Mouse (Mus musculus): Measurements from ENCODE around the gene 5330417C22Rik.
"Not testable (repeated sequence)": the region's sequence is repeated elsewhere in the genome, so short reads cannot be mapped to it uniquely, and the experiment has no call there.

Gene 5330417C22Rik

DNA sequence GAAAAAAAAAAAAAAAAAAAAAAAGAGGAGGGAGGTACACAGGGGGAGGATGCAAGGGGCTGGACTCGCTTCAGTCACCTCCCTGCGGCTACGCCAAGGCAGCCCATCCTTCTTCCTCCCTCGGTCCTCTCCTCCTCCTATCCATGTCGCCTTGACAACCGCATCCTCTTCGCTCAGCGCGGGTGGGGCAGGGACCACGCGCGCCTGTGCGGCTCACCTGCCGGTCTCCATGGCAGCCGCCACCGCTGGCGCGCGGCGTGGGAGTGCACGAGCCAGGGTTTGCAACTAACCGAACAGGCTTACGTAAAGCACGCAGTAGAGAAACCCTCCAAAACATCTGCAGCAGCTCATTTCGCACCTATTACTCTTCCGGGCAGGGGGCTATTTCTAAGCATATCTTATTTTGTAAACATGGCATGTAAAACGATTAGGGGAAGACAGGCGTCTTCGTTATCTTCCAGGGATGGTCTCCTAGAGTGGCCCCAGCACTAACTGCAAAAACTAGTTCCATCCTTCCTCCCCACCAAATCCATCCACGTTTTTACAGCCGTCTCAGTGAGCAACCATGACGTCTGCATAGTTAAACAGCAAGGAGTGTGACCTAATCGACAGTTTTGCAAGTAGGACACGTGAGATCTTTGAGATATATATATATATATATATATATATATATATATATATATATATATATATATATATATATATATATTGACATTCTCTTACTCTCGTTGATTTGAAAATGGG lies at the start of gene 5330417C22Rik:
TSS of gene 5330417C22Rik (minus strand) at position 20 of the 744 bp plus-strand sequence.
- DNase-seq (ENCODE audit: low spot score in 2 of 2): peak in 1 of 2 experiments; percentile 21

DNA sequence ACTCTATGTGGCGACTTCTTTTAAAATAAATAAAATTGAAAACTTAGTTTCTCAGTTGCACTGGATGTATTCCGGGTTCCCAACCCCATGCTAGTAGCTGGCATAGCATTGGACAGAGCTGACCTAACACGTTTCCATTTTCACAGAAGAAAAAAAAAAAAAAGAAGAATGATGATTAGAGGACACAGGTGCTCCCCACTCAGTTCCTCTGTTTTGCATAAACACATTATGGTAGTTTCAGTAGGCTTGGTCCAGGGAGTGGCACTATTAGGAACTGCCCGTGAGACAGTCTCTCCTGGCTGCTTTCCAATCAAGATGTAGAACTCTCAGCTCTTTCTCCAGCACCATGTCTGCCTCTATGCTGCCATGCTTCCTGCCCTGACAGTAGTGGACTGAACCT lies 48.2 kb upstream of the 5330417C22Rik start:
- DNase-seq (ENCODE audit: low spot score in 2 of 2): no peak

DNA sequence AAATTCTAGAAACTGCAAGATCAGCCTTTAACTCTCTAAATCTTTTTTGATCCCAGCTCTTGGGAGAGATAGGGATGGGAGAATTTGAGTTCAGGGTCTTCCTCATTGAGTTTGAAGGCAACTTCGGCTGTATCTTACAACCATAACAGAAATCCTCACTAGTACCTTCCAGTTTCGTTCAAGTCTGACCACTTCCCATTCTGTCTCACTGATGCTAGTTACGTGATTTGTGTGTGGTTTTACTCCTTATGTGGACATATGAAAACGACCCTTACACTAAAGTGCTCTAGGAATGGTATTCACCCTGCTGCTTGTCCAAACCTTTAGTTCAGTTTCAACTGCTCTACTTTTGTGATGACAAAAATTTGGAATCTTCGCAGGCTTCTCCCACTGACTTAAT lies 37.7 kb upstream of the 5330417C22Rik start:
- no peak for DNase-seq (ENCODE audit: low spot score in 2 of 2)

DNA sequence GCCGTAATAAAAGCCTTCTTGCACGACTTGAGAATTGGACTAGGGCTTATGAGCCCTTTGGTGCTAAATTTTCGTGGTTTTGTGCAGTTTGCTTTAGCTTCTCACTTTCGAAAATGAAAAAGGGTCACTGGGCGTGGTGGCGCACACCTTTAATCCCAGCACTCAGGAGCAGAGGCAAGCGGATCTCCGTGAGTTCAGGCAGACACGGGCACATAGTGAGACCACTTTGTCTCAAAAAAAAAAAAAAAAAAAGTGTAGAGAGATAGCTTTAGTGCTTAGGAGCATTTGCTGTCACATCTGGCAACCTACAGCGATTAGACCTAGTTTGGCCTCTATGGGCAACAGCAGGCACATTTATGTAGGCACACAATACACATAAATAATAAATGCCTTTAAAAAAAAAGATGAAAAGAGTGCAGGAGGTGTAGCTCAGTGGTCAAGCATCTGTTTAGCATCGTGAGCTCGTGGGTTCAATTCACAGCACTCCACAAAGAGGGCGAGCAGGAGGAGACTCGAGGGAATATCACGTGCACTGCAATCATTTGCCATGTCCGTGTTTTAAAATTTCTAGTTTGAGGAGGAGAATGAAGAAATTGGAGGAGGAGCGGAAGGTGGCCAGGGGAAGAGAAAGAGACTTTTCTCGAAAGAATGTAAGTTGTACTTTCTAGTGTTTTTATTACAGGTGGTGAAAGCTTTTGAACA lies 36.1 kb upstream of the 5330417C22Rik start:
- DNase-seq (ENCODE audit: low spot score in 2 of 2): no peak

DNA sequence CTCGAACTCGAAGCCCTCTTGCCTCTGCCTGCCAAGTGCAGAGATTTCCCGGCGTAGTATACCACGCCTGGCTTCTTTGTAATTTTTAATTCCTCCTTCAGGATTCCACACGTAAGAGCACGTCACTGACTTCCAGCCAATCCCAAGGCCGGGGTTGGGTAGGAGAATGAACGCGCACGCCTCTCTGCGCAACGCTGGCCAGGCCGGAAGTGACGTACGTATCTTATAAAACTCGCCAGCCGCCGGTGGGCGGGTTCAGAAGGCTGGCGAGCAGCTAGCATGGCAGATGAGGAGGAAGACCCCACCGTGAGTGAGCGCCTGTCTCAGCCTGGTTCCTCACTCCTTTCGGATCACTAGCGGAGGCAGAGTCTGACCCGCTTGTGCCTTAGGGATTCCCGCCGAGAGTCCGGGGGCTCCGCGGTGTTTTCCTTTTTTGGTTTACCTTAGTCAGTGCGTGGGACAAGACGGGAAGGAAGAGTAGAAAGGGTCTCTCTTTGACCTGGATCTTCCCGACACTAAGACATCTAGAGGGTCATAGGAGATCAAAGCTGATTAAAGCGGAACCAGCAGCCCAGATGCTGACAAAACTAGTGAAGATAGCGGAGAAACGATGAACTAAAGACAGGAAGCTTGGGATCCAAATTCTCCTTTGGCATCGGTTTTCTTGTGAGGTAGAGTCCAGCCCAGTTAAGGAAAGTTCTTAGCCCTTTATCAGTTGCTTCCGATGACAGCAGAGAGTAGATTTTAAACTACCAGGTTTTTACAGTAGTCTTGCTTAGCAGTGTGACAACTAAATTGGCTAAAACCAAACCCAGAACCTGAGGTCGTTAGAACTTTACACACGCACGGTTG lies 35.3 kb upstream of the 5330417C22Rik start, which contains the start of gene Taf13:
TSS of gene Taf13 (plus strand) at position 256 of the 852 bp plus-strand sequence.
- peak; percentile 95 to 97 for DNase-seq (ENCODE audit: low spot score in 2 of 2)

DNA sequence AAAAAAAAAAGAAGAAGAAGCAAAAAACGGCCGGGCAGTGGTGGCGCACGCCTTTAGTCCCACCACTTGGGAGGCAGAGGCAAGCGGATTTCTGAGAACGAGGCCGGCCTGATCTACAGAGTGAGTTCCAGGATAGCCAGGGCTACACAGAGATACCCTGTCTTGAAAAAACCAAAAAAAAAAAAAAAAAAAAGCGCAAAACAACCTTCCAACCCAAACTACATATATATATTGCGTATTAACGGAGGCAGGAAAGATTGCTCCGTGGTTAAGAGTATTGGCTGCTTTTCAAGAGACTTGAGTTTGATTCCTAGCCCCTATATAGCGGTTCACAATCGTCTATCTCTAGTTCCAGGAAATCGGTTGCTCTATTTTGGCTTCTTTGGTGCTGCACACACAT lies 34.5 kb upstream of the 5330417C22Rik start:
- DNase-seq (ENCODE audit: low spot score in 2 of 2): no peak

DNA sequence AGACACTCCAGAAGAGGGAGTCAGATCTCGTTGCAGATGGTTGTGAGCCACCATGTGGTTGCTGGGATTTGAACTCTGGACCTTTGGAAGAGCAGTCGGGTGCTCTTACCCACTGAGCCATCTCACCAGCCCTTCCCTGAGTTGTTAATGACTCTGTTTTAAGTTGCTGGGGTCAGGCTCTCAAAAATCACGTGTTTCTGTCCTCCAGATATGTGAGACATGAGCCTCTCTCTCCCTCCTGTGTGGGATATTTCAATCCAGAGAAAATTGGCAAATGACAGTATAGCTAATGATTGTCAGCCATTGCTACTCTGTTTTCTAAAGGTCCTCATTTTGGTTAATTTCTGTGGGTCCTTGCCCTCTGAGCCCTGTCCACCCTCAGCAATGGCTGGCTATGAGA lies 33.3 kb upstream of the 5330417C22Rik start:
- DNase-seq (ENCODE audit: low spot score in 2 of 2): not testable (repeated sequence)

DNA sequence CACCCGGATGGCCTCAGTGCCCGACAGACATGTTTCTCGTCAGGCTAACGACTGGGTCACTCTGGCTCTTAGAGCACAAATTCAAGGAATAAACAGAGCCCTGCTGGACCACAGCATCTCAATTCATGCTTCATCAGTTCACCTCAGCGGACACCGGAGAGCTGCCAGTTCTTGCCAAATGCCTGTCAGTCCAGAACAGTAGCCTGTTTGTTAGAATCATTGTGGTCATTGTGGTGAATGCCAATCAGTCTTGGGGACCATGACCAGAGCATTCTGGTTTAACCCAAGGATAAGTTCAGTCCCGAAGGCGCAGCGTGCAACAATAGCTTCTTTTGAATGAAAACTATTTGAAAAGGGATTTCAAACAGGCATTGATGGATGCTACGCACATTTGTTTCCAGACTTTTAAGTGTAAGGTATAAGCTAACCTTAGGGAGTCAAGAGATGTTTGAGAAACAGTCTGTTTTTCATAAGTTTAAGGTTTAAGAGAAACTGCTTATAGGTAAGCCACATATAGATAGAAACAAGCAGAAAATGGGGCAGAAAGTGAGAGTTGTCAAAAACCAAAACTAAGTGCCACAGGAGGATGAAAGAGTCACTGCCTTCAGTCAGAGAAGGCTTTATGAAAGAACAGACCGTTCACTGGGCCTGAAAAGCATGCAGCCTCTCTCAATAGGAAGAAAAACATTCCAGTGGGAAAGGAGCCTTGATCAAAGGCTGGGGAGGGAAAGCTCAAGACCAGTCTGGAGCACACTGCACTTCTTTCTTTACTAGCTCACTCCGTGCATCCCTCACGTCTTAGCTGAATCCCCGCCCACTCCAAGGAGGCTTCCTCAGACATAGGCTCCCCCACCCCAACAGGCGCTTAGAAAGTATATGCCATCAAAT lies 31.9 kb upstream of the 5330417C22Rik start:
- no peak for DNase-seq (ENCODE audit: low spot score in 2 of 2)

DNA sequence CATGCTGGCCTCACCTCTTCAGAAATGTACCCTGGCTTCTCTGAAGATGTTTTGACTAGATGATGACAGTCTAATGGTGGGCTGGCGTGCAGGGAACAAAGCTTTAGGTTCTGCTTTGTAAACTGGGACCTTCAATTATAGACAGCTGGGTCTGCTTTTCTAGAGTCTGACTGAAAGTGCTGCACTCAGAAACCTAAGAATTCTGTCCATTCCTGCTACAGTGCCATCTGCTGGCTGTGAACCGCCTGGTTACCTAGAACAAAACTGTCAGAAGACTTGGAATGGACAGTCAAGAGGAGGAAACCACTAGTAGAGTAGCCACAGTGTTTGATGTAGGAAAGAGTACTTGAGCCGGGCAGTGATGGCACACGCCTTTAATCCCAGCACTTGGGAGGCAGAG lies 27.0 kb upstream of the 5330417C22Rik start:
- peak; percentile 58 to 75 for DNase-seq (ENCODE audit: low spot score in 2 of 2)

DNA sequence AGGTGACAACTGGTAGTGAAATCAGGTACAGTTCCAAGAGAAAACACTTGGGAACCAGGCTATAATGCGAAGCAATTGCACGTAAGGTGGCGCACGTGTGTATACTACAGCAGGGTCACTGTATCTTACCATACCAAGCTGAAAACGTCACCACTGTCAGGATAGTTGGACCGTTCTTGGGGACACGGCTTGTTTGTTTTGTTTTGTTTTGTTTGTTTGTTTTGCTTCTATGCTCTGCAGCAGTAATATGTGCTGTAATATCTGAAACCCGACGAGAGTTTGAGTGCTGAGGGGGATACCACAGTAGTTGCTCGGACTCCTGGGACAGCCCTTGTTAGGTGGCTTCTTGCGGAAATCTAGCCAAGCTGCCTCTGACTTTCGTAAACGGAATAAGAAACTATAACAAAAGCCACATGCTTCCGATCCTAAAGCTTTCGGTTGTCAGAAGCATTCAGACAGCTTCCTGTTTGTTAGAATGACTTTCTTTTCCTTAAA lies 26.5 kb upstream of the 5330417C22Rik start:
- DNase-seq (ENCODE audit: low spot score in 2 of 2): no peak

DNA sequence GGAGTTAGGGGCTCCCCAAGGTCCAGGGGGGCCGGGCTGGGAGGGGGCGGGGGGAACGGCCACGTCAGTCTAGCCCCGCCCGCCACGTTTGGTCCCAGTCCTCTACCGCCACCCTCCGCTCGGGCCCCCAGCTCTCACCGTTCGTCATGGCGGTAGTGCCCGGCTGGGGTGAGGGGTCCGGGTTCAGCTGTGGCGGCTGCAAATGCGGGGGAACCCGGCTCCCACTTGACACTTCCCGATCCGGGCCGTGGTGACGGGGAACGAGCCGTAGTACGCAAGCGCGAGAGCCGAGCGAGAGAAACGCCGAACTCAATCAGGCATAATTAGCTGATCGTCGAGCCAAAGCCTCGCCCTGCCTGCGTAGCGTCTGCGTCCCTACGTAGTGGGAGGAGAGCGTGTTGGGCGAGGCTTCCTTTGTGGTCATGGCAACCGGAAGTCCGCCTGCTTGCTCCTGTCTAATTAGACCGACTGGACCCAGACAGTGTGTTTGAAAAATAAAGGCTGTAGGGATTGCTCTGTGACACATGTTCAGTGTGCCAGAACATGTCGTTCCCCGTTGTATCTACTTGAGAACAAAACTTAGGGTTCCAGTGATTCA lies 25.9 kb upstream of the 5330417C22Rik start, which contains the start of gene Tmem167b:
TSS of gene Tmem167b (minus strand) at position 334 of the 598 bp plus-strand sequence.
- peak; percentile 94 for DNase-seq (ENCODE audit: low spot score in 2 of 2)

DNA sequence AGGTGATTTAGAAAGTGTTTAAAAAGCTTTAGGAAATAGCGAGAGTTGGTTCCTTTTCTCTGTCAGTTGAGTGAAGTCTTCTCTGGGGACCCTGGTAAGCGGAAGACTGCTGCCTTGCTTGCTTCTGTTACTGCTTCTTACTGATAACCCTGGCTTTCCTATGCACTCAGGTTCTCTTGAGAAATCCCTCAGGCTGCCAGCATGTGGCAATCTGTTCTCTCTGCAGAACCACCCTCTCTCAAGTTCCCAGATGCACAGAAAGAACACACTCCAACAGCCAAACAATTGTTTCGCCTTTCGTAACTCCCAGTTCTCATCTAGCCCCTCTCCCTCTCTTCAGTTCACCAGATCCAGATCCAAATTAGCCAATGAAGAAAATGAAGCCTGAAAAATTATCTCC lies 21.6 kb upstream of the 5330417C22Rik start:
- no peak for DNase-seq (ENCODE audit: low spot score in 2 of 2)

DNA sequence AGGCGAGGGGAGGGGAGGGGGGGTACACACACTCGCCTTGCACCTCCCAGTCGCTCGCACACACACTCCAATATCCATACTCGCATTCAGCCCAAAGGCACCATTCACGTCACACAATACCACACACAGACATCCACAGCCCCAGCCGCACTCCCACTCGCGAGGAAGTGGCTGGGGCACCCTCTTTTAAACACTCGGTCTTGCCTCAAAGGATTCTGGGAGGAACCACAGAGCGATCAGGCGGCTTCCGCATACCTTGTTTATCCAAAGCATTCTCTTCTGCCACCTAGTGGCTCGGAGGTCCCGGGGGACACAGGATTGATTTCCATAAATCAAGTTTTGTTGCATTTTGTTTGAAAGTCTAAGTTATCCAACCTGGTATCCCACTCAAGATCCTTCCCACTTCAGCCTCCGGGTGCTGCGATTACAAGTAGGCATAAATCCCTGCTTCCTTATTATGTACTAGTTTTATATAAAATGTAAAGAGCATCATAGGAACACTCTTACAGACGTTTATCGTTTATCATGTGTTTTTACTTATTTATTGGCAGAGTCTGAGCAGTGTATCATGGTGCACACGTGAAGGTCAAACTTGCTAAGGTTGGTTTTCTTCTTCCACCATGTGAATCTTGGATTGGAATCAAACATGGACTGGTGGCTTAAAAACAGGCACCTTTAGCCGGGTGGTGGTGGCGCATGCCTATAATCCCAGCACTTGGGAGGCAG lies 18.4 kb upstream of the 5330417C22Rik start:
- peak; percentile 86 to 90 for DNase-seq (ENCODE audit: low spot score in 2 of 2)

DNA sequence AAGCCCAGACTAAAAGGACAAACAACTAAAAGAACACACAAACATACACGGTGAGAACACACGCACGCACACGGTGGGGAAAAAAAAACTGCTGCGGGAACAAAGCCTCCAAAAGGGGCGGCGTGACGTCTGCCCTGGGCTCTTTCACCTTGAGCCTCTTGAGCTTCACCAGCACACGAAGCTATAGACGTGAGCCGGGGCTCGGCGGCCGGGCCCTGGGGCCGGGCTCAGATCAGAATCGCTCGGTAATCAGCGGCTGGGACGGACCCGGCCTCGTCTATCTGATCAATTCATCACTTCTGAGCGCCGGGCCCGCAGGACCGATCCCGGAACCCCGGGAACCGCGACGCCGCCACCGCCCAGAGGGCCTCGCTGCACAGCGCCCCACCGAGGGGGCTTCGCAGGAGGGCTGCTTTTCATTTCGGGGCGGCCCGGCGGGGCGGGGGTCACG lies 17.8 kb upstream of the 5330417C22Rik start:
- DNase-seq (ENCODE audit: low spot score in 2 of 2): peak; percentile 45 to 68

DNA sequence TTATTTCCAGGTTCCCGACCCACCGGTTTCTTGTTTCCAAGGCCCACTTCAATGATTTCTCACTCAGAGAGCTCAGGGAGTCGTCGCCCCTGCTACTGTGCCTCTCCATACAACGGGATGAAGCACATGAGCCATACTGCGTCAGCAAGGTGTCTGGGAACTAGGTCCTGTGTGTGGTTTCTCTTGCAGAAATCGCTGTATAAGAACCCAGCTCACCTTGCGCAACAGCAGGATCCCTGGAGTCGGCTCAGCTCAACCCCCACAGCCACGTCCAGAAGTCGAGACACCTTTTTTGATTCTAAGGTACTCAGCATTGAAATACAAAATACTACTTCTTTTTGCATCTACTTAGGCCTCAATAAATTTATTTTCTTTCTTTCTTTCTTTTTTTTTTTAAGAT lies 6.0 kb upstream of the 5330417C22Rik start:
- DNase-seq (ENCODE audit: low spot score in 2 of 2): no peak

DNA sequence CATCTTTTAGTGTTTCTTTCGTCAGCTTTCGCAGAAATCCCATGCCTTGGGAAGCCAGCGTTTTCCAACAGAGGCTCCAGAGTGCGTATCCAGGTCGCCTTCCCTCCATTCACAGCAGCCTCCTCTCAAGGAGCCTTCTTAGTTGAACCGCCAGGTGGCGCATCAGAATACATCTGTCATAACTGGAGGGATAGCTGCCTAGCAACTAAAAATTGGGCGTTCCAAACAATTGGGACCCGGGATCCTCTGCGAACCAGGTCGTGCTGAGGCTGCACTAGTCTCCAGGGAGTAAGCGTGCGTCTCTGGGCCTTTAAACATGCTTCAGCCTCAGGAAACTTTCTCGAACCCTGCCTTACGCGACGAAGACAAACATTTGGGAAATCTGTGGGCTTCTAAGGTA lies 967 bp upstream of the 5330417C22Rik start:
- DNase-seq (ENCODE audit: low spot score in 2 of 2): peak; percentile 60 to 84

DNA sequence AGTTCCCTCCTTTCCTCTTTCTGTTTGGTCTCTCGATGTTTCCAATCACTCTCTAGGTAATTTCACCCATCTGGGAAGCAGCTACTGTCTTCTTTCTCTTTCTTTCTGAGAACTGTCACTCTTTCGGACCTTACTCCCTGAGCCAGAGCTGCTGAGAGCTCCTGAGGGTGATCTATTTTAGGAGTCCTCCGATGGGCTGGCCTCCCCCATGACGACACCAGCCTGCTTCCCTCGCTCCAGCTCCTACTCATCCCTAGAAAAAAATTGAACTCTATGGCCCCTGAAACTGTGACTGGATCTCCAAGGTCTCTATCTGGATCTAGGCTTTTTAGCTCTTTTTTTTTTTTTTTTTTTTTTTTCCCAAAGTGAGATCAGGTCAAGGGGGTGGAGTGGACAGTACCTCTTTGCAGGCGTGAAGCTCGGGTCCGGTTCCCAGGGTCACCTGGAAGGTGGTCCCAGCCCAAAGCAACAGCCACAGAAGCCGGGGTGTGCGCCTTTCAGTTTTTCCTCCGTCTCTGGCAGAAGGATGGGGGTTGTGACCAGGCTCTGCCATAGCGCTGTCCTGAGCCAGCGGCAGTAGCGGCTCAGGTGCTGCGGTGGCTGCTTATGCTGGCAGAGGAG lies 330 bp downstream of the 5330417C22Rik start:
- no peak for DNase-seq (ENCODE audit: low spot score in 2 of 2)

DNA sequence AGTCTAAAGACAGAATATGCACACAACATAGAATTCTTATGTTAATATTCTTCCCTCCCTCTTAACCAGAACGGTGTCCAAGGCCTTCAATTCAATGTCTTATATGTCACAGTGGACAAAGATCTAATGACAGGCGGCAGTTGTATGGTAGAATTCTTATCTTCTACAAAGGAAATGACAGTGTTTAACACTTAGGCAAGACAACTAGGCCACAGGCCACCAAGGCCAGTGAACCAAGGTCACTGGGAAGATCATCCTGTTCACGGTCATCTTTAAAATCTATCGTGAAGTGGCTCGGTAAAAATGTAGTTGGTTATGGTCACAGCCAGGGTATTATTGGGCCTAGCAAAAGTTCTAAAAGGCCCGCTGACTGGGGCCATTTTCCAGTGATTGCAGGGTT lies 2.4 kb downstream of the 5330417C22Rik start, which contains the start of gene 1700013F07Rik:
TSS of gene 1700013F07Rik (plus strand) at position 200 of the 400 bp plus-strand sequence.
- DNase-seq (ENCODE audit: low spot score in 2 of 2): no peak

Measured in urinary bladder, postnatal 4 days (tissue).